Mouse (Mus musculus) heart, postnatal 14 days (tissue): Measurements from ENCODE around the gene Ccdc151. TPM values are rescaled to one million over a fixed set of nuclear protein-coding genes. Genes with fewer than 3 reads are reported as not detected.

Experiments
- DNase-seq, 2 experiments: peaks; one replicate each; pipeline ENCODE4 v3.0.0; 2021 to 2022
- intact Hi-C: fragments of 180-260 bp; cut with DNase I; formaldehyde crosslinking; loops from one replicate; pipeline ENCODE4 v1.15.1; 2025
- total RNA-seq, 2 experiments: library from RNA; stranded (reverse); gene quantifications; 2 replicates each; pipeline ENCODE4 v1.2.3; 2021

The Ccdc151 gene
- total RNA-seq, 2 experiments from 2014 or later = 0.17 TPM; not detected in 1

GRCm38 (mm10) chr9:22000296-22000695 is 2.1 kb downstream of the Ccdc151 start:
- DNase-seq = no peak
- intact Hi-C loops = no loop called here

- intact Hi-C loops = no loop called here
- DNase-seq = no peak
Measured at GRCm38 (mm10) chr9:21996178-21996867, 6.1 kb downstream of the Ccdc151 start.

- no peak for DNase-seq
Measured at GRCm38 (mm10) chr9:21992227-21992626, 10.2 kb downstream of the Ccdc151 start.

GRCm38 (mm10) chr9:21989230-21990110 is 13.0 kb downstream of the Ccdc151 start, which contains the start of gene Rgl3:
Rgl3 (minus strand) TSS chr9:21989446.
- DNase-seq = peak; percentile 61 to 62

More at GRCm38 (mm10) chr9:21992227-21992626, 10.2 kb downstream of the Ccdc151 start:
- intact Hi-C loops = no loop called here

GRCm38 (mm10) chr9:21988421-21989101 is 13.9 kb downstream of the Ccdc151 start:
- DNase-seq = peak in 1 of 2 experiments; percentile 15
- intact Hi-C loops = no loop called here

More at GRCm38 (mm10) chr9:21989230-21990110, 13.0 kb downstream of the Ccdc151 start, which contains the start of gene Rgl3:
- intact Hi-C loops = no loop called here

GRCm38 (mm10) chr9:21987592-21988342 is 14.7 kb downstream of the Ccdc151 start:
- intact Hi-C loops = no loop called here
- DNase-seq = no peak

- DNase-seq = no peak
- intact Hi-C loops = no loop called here
Measured at GRCm38 (mm10) chr9:21983911-21984310, 18.5 kb downstream of the Ccdc151 start.

- DNase-seq = no peak
- intact Hi-C loops = loop anchor here (5.0 kb wide), 1 partner anchor 164 kb away; no protein-coding TSS in a partner anchor
Measured at GRCm38 (mm10) chr9:21978398-21979128, 23.9 kb downstream of the Ccdc151 start.

GRCm38 (mm10) chr9:21977972-21978371 is 24.5 kb downstream of the Ccdc151 start:
- intact Hi-C loops = loop anchor here (5.0 kb wide), 1 partner anchor 164 kb away; no protein-coding TSS in a partner anchor
- peak; percentile 33 to 52 for DNase-seq

GRCm38 (mm10) chr9:21977331-21977730 is 25.1 kb downstream of the Ccdc151 start:
- intact Hi-C loops = loop anchor here (5.0 kb wide), 1 partner anchor 165 kb away; no protein-coding TSS in a partner anchor
- DNase-seq = no peak

GRCm38 (mm10) chr9:21976626-21977175 is 25.7 kb downstream of the Ccdc151 start:
- intact Hi-C loops = loop anchor here (5.0 kb wide), 1 partner anchor 166 kb away; no protein-coding TSS in a partner anchor
- no peak for DNase-seq

GRCm38 (mm10) chr9:21969304-21969703 is 33.1 kb downstream of the Ccdc151 start:
- no peak for DNase-seq
- intact Hi-C loops = no loop called here

GRCm38 (mm10) chr9:21968883-21969282 is 33.6 kb downstream of the Ccdc151 start:
- intact Hi-C loops = no loop called here

GRCm38 (mm10) chr9:21963417-21963816 is 39.0 kb downstream of the Ccdc151 start, which contains the start of gene Epor:
Epor (minus strand) TSS chr9:21963506.
- DNase-seq = peak; percentile 72 to 73
- intact Hi-C loops = no loop called here

More at GRCm38 (mm10) chr9:21968883-21969282, 33.6 kb downstream of the Ccdc151 start:
- DNase-seq = no peak

- intact Hi-C loops = no loop called here
- peak; percentile 71 for DNase-seq
Measured at GRCm38 (mm10) chr9:21962416-21963059, 39.9 kb downstream of the Ccdc151 start.

- no peak for DNase-seq
- intact Hi-C loops = no loop called here
Measured at GRCm38 (mm10) chr9:21962010-21962409, 40.4 kb downstream of the Ccdc151 start.

- DNase-seq = no peak
- intact Hi-C loops = no loop called here
Measured at GRCm38 (mm10) chr9:21961366-21961980, 41.0 kb downstream of the Ccdc151 start.
